Mouse (Mus musculus) limb, embryonic 14.5 days (tissue): ENCODE measurements at regions not wholly inside any gene's neighbourhood (a gene's known extent, or its start where the extent isn't known, plus 50 kb on each side); places are given as distances from the start of the nearest gene placed in this dataset.

Source experiments
- ATAC-seq: fragments of 200-750 bp; cut with Nextera tagmentation; 2 replicates; pipeline ENCODE4 v1.8.0; 2017; ENCODE audit warnings: low read depth, moderate number of reproducible peaks, moderate TSS enrichment; ENCODE audit not compliant: low FRiP score
- DNase-seq: peaks from one replicate; pipeline ENCODE4 v3.0.0-alpha.2; 2015; ENCODE audit warnings: low spot score
- H3K27ac ChIP-seq: fragments of 300-500 bp; sonication (generic); replicated peaks from 2 replicates; pipeline ENCODE4 v1.5.1; 2014; ENCODE audit warnings: low read depth, mild to moderate bottlenecking, low read length, moderate library complexity, mixed read lengths
- H3K27me3 ChIP-seq: fragments of 300-500 bp; sonication (generic); 2 replicates; pipeline ENCODE4 v1.6.1; 2014; ENCODE audit warnings: low read length, mixed read lengths; ENCODE audit not compliant: control insufficient read depth, insufficient read depth
- H3K36me3 ChIP-seq: fragments of 300-500 bp; sonication (generic); 2 replicates; pipeline ENCODE4 v1.6.1; 2014; ENCODE audit warnings: mild to moderate bottlenecking, low read length, moderate library complexity, mixed read lengths; ENCODE audit not compliant: control insufficient read depth, insufficient read depth
- H3K4me1 ChIP-seq: fragments of 300-500 bp; sonication (generic); 2 replicates; pipeline ENCODE4 v1.6.1; 2014; ENCODE audit warnings: antibody characterized with exemption, low read length, mixed read lengths; ENCODE audit not compliant: control insufficient read depth, insufficient read depth
- H3K4me2 ChIP-seq: fragments of 300-500 bp; sonication (generic); replicated peaks from 2 replicates; pipeline ENCODE4 v1.6.1; 2014; ENCODE audit warnings: low read depth, mild to moderate bottlenecking, low read length, moderate library complexity; ENCODE audit not compliant: severe bottlenecking
- H3K4me3 ChIP-seq: fragments of 300-500 bp; sonication (generic); replicated peaks from 2 replicates; pipeline ENCODE4 v1.5.1; 2014; ENCODE audit warnings: low read length
- H3K9ac ChIP-seq: fragments of 300-500 bp; sonication (generic); 2 replicates; pipeline ENCODE4 v1.6.1; 2014; ENCODE audit warnings: mild to moderate bottlenecking, low read depth, low read length, moderate library complexity; ENCODE audit not compliant: severe bottlenecking
- H3K9me3 ChIP-seq: fragments of 300-500 bp; sonication (generic); 2 replicates; pipeline ENCODE4 v1.6.1; 2016; ENCODE audit warnings: low read length; ENCODE audit not compliant: control insufficient read depth
- POLR2A ChIP-seq: fragments of 200-500 bp; IDR thresholded peaks from 2 replicates; pipeline ENCODE4 v1.8.0; 2012; ENCODE audit warnings: inconsistent platforms, mild to moderate bottlenecking, moderate library complexity, borderline replicate concordance; ENCODE audit not compliant: insufficient read depth, insufficient read length; ENCODE audit errors: extremely low read depth
- WGBS: fragments of 180-500 bp; shearing (Covaris S2); extraction: QIAGEN DNeasy Blood & Tissue Kit; methylation state at CpG from one replicate; pipeline ENCODE4 v1.1.7; 2014; 5-methylcytosine and 5-hydroxymethylcytosine counted together

- Histone ChIP-seq H3K27ac (no peak overlapping the region), H3K27me3 (no peaks in the 10 kb centered on the region), H3K4me1 (no peaks in the 10 kb centered on the region), H3K9ac (no peak overlapping the region), H3K4me3 (no peak overlapping the region), H3K4me2 (no peak overlapping the region), H3K9me3 (no peaks in the 10 kb centered on the region), H3K36me3 (no peaks in the 10 kb centered on the region)
- 32% methylated on average over 3 of the region's 3 CpGs for WGBS
- DNase-seq (no peak), ATAC-seq (no peak)
- TF ChIP-seq POLR2A, result no peak
Measured at GRCm38 (mm10) chr6:98483319-98484123, 141.0 kb upstream of the Gm765 start.

GRCm38 (mm10) chr6:98482319-98482718, 139.8 kb upstream of the Gm765 start:
- ATAC-seq (no peak), DNase-seq (no peak)
- WGBS, result 78% methylated on average over 2 of the region's 2 CpGs
- no peak for TF ChIP-seq POLR2A
- H3K9ac ChIP-seq, result no peak overlapping the region
- H3K4me3 ChIP-seq, result no peak overlapping the region
- H3K9me3 ChIP-seq, result no peaks in the 10 kb centered on the region
- no peaks in the 10 kb centered on the region for H3K4me1 ChIP-seq
- H3K27ac ChIP-seq, result no peak overlapping the region
- H3K4me2 ChIP-seq, result no peak overlapping the region
- H3K27me3 ChIP-seq, result no peaks in the 10 kb centered on the region
- H3K36me3 ChIP-seq, result no peaks in the 10 kb centered on the region

- H3K9ac ChIP-seq, result no peak overlapping the region
- DNase-seq, result no peak
- no peak for ATAC-seq
- no peaks in the 10 kb centered on the region for H3K27me3 ChIP-seq
- no peak overlapping the region for H3K4me3 ChIP-seq
- no peaks in the 10 kb centered on the region for H3K4me1 ChIP-seq
- H3K27ac ChIP-seq, result no peak overlapping the region
- no peak overlapping the region for H3K4me2 ChIP-seq
- H3K9me3 ChIP-seq, result no peaks in the 10 kb centered on the region
- TF ChIP-seq POLR2A, result no peak
- H3K36me3 ChIP-seq, result no peaks in the 10 kb centered on the region
Measured at GRCm38 (mm10) chr6:98467563-98467962, 125.0 kb upstream of the Gm765 start.

- H3K4me1 ChIP-seq, result no peaks in the 10 kb centered on the region
- no peak overlapping the region for H3K4me2 ChIP-seq
- H3K9me3 ChIP-seq, result no peaks in the 10 kb centered on the region
- no peak overlapping the region for H3K27ac ChIP-seq
- ATAC-seq (no peak), DNase-seq (no peak)
- TF ChIP-seq POLR2A, result no peak
- H3K27me3 ChIP-seq, result no peaks in the 10 kb centered on the region
- no peak overlapping the region for H3K9ac ChIP-seq
- no peak overlapping the region for H3K4me3 ChIP-seq
- H3K36me3 ChIP-seq, result no peaks in the 10 kb centered on the region
- 60% methylated on average over 7 of the region's 7 CpGs for WGBS
Measured at GRCm38 (mm10) chr6:98452277-98452676, 109.7 kb upstream of the Gm765 start.

GRCm38 (mm10) chr6:98435676-98436075, 93.1 kb upstream of the Gm765 start:
- H3K4me2 ChIP-seq, result no peak overlapping the region
- no peak overlapping the region for H3K27ac ChIP-seq
- no peaks in the 10 kb centered on the region for H3K4me1 ChIP-seq
- no peak for TF ChIP-seq POLR2A
- H3K9ac ChIP-seq, result peak overlapping the region; percentile 21; the same call in 1 of the 2 replicates
- H3K36me3 ChIP-seq, result no peaks in the 10 kb centered on the region
- ATAC-seq, result no peak
- H3K4me3 ChIP-seq, result no peak overlapping the region
- H3K9me3 ChIP-seq, result no peaks in the 10 kb centered on the region
- DNase-seq, result no peak
- H3K27me3 ChIP-seq, result no peaks in the 10 kb centered on the region
- WGBS, result 23% methylated on average over 6 of the region's 6 CpGs
